Mouse (Mus musculus) limb, embryonic 14.5 days (tissue): ENCODE results near the gene AC109138.7. TPM values are rescaled to one million over a fixed set of nuclear protein-coding genes. Genes with fewer than 3 reads are reported as not detected.
A peak's percentile ranks its signal among the peaks of the same experiment; 100 is the strongest.

Experiments used
- ATAC-seq: fragments of 200-750 bp; cut with Nextera tagmentation; 2 replicates; pipeline ENCODE4 v1.8.0; 2017; ENCODE audit warnings: low read depth, moderate number of reproducible peaks, moderate TSS enrichment; ENCODE audit not compliant: low FRiP score
- DNase-seq: peaks from one replicate; pipeline ENCODE4 v3.0.0-alpha.2; 2015; ENCODE audit warnings: low spot score
- H3K27ac ChIP-seq: fragments of 300-500 bp; sonication (generic); replicated peaks from 2 replicates; pipeline ENCODE4 v1.5.1; 2014; ENCODE audit warnings: low read depth, mild to moderate bottlenecking, low read length, moderate library complexity, mixed read lengths
- H3K27me3 ChIP-seq: fragments of 300-500 bp; sonication (generic); 2 replicates; pipeline ENCODE4 v1.6.1; 2014; ENCODE audit warnings: low read length, mixed read lengths; ENCODE audit not compliant: control insufficient read depth, insufficient read depth
- H3K36me3 ChIP-seq: fragments of 300-500 bp; sonication (generic); 2 replicates; pipeline ENCODE4 v1.6.1; 2014; ENCODE audit warnings: mild to moderate bottlenecking, low read length, moderate library complexity, mixed read lengths; ENCODE audit not compliant: control insufficient read depth, insufficient read depth
- H3K4me1 ChIP-seq: fragments of 300-500 bp; sonication (generic); 2 replicates; pipeline ENCODE4 v1.6.1; 2014; ENCODE audit warnings: antibody characterized with exemption, low read length, mixed read lengths; ENCODE audit not compliant: control insufficient read depth, insufficient read depth
- H3K4me2 ChIP-seq: fragments of 300-500 bp; sonication (generic); replicated peaks from 2 replicates; pipeline ENCODE4 v1.6.1; 2014; ENCODE audit warnings: low read depth, mild to moderate bottlenecking, low read length, moderate library complexity; ENCODE audit not compliant: severe bottlenecking
- H3K4me3 ChIP-seq: fragments of 300-500 bp; sonication (generic); replicated peaks from 2 replicates; pipeline ENCODE4 v1.5.1; 2014; ENCODE audit warnings: low read length
- H3K9ac ChIP-seq: fragments of 300-500 bp; sonication (generic); 2 replicates; pipeline ENCODE4 v1.6.1; 2014; ENCODE audit warnings: mild to moderate bottlenecking, low read depth, low read length, moderate library complexity; ENCODE audit not compliant: severe bottlenecking
- H3K9me3 ChIP-seq: fragments of 300-500 bp; sonication (generic); 2 replicates; pipeline ENCODE4 v1.6.1; 2016; ENCODE audit warnings: low read length; ENCODE audit not compliant: control insufficient read depth
- POLR2A ChIP-seq: fragments of 200-500 bp; IDR thresholded peaks from 2 replicates; pipeline ENCODE4 v1.8.0; 2012; ENCODE audit warnings: inconsistent platforms, mild to moderate bottlenecking, moderate library complexity, borderline replicate concordance; ENCODE audit not compliant: insufficient read depth, insufficient read length; ENCODE audit errors: extremely low read depth
- WGBS: fragments of 180-500 bp; shearing (Covaris S2); extraction: QIAGEN DNeasy Blood & Tissue Kit; methylation state at CpG from one replicate; pipeline ENCODE4 v1.1.7; 2014; 5-methylcytosine and 5-hydroxymethylcytosine counted together
- polyA plus RNA-seq, 2 experiments: library from polyadenylated mRNA; depleted of rRNA in 1 of 2; stranded (reverse) in 1 of 2; unstranded in 1 of 2; fragments of >200 nt; fragmentation: Nextera tagmentation in 1 of 2; extraction: Ambion mirVana in 1 of 2; gene quantifications; 2 replicates each; pipeline versions ENCODE4 v1.2.1 to v1.2.3; 2012 to 2014

AC109138.7 gene
- polyA plus RNA-seq, 2 experiments, result 0.83 TPM; not detected in 1

GRCm38 (mm10) chr19:4208563-4208962 is 5.6 kb upstream of the AC109138.7 start:
- no peak for TF ChIP-seq POLR2A
- 70% methylated on average over 5 of the region's 5 CpGs for WGBS
- no peak for ATAC-seq

DNA sequence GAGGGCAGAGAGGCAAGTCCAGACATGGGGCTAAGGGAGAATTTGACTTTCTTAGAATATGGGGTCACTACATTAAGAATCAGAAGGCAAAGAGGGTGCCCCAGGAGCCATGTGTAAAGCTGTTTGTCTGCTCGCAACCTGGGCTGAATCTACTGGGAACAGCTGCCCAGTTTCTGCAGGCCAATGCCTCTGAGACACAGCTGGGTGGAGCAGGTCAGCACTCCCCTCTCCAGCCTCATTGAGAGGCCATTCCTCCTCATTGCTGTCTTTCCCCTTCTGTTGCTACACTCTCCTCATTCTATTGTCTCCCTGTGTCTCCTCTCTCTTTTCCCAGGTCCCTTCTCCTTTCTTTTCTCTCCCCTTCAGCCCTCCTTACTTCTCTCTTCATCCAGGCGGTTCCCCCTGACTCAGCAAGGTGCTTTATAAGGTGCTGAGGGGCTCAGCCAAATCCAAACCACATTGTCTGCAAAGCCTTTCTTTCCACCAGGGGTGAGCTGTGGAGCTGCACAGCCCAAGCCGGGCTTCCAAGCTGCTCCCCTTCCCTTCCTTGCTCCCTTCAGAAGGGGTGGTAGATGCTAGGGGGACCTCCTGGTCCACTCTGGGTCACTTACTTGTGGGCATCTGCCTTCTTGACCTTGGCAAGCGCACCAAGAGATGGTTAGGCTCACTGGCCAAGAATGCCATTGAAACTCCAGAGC is 2.1 kb upstream of the AC109138.7 start:
- whole genome bisulfite sequencing, result 23% methylated on average over 4 of the region's 4 CpGs
- H3K4me3 ChIP-seq, result no peak overlapping the region
- H3K9me3 ChIP-seq, result no peaks in the 10 kb centered on the region
- peak overlapping the region; percentile 10; the same call in 1 of the 2 replicates for H3K4me2 ChIP-seq
- ATAC-seq, result no peak
- no peaks in the 10 kb centered on the region for H3K36me3 ChIP-seq
- H3K9ac ChIP-seq, result no peak overlapping the region
- H3K27ac ChIP-seq, result peak overlapping the region; percentile 67; the same call in 1 of the 2 replicates
- no peak for DNase-seq
- TF ChIP-seq POLR2A, result no peak
- peaks cover 35% of the 10 kb centered on the region for H3K4me1 ChIP-seq
- no peaks in the 10 kb centered on the region for H3K27me3 ChIP-seq

More at GRCm38 (mm10) chr19:4208563-4208962, 5.6 kb upstream of the AC109138.7 start:
- H3K9ac ChIP-seq, result no peak overlapping the region
- no peak overlapping the region for H3K4me2 ChIP-seq
- H3K4me1 ChIP-seq, result peaks cover 19% of the 10 kb centered on the region
- no peak overlapping the region for H3K27ac ChIP-seq
- H3K4me3 ChIP-seq, result no peak overlapping the region
- H3K27me3 ChIP-seq, result no peaks in the 10 kb centered on the region
- no peaks in the 10 kb centered on the region for H3K9me3 ChIP-seq
- no peaks in the 10 kb centered on the region for H3K36me3 ChIP-seq
- no peak for DNase-seq

GRCm38 (mm10) chr19:4213524-4213974 is 608 bp upstream of the AC109138.7 start:
- H3K9ac ChIP-seq, result peak overlapping the region; percentile 96
- DNase-seq, result no peak
- WGBS, result 13% methylated on average over 9 of the region's 9 CpGs
- peak overlapping the region; percentile 91 for H3K4me3 ChIP-seq
- H3K27ac ChIP-seq, result peak overlapping the region; percentile 96
- ATAC-seq, result no peak
- H3K4me2 ChIP-seq, result peak overlapping the region; percentile 94
- H3K27me3 ChIP-seq, result no peaks in the 10 kb centered on the region
- no peak for TF ChIP-seq POLR2A
- H3K4me1 ChIP-seq, result peaks cover 48% of the 10 kb centered on the region
- H3K9me3 ChIP-seq, result no peaks in the 10 kb centered on the region
- H3K36me3 ChIP-seq, result no peaks in the 10 kb centered on the region

DNA sequence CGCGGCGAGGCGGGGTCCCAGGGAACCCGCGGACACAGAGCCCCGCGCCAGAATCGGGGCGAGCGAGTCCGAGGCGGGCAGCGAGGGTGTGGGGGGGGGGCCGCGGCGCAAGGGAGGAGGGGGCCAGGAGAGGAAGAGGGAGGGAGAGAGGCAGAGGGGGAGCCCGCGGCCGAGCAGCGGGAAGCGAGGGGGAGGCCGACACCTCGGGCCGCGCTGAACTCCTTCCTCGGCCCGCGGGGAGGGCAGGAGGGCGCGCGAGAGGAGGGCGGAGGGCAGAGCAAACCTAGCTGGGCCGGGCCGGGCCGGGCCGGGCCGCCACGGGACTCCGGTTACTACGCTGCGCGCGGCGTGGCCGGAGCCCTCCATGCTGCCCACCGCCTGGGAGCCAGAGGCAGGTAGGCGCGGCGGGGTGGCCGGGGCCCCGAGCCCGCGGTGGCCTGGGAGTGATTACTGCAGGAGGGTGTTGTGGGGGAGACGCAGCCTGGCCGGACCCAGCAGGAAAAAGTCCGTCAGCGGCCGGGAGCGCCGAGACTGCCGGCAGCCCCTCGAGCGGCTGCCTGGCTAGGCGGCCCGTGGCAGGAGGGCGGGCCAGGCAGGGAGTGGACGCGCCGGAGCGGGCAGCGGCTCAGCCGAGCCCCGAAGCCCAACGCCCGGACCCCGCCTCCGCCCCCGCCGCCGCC is 754 bp downstream of the AC109138.7 start:
- H3K27ac ChIP-seq, result peak overlapping the region; percentile 96
- ATAC-seq (peak; percentile 57), DNase-seq (no peak)
- H3K36me3 ChIP-seq, result no peaks in the 10 kb centered on the region
- H3K9ac ChIP-seq, result peak overlapping the region; percentile 96
- peaks cover 51% of the 10 kb centered on the region for H3K4me1 ChIP-seq
- peak overlapping the region; percentile 91 for H3K4me3 ChIP-seq
- no peaks in the 10 kb centered on the region for H3K27me3 ChIP-seq
- under 1% methylated on average over 26 of the region's 81 CpGs for WGBS
- peak overlapping the region; percentile 94 for H3K4me2 ChIP-seq
- no peak for TF ChIP-seq POLR2A
- no peaks in the 10 kb centered on the region for H3K9me3 ChIP-seq

DNA sequence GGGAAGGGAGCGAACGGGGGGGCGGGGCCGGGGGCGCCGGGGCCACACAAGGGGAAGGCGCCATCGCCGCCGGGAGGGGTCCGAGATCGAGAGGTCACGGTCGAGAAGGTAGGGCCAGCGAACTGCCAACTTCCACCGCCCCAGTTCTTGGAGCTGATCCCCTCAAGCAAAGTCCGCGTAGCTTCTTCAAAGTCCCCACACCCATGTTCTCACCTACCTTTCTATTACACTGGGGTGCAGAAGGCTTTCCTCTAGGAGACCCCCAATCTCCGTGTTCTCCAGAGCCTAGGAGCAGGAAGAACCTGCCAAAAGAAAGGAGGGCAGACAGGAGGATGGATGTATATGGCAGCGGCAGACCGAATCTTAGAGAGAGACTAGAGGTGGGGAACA is 1.3 kb downstream of the AC109138.7 start:
- Histone ChIP-seq H3K4me3 (peak overlapping the region; percentile 91), H3K9ac (peak overlapping the region; percentile 96), H3K9me3 (no peaks in the 10 kb centered on the region), H3K4me2 (peak overlapping the region; percentile 94), H3K27me3 (no peaks in the 10 kb centered on the region), H3K27ac (peak overlapping the region; percentile 96), H3K4me1 (peaks cover 57% of the 10 kb centered on the region), H3K36me3 (no peaks in the 10 kb centered on the region)
- ATAC-seq (no peak), DNase-seq (no peak)
- TF ChIP-seq POLR2A, result no peak
- 1% methylated on average over 15 of the region's 21 CpGs for WGBS
